Mouse (Mus musculus): ENCODE results near the gene Glrx2.

DNA sequence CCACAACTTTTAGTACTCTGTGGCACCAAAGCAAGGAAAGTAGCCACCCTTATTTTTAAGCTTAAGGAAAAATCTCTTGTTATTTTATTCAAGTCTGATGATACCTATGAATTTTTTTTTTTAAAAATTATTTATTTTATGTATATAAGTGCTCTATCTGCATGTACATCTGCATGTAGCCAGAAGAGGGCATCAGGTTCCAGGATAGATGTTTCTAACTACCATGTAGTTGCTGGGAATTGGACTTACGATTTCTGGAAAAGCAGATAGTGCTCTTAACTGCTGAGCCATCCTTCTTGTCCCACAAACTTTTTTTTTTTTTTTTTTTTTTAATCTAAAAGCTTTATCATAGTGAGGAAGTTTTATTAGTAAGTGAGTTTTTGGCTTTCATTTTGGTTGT lies 48.3 kb downstream of the Glrx2 start:
- TF ChIP-seq CTCF (IDR thresholded peaks at IDR 0.05; ENCODE audit: extremely low read depth, insufficient read length, insufficient replicate concordance, low read depth, low read length) = no peak
- no peak for TF ChIP-seq POLR2A (IDR thresholded peaks at IDR 0.05; ENCODE audit: low read depth, low read length)

All from small intestine, adult 2 months (tissue).